Mouse (Mus musculus): Measurements from ENCODE around the gene Wdr45. TPM values are rescaled to one million over a fixed set of nuclear protein-coding genes. Genes with fewer than 3 reads are reported as not detected.
"Not testable (repeated sequence)": the region's sequence is repeated elsewhere in the genome, so short reads cannot be mapped to it uniquely, and the experiment has no call there.

Wdr45 gene
- polyA plus RNA-seq, 1 experiment = 29.0 TPM

DNA sequence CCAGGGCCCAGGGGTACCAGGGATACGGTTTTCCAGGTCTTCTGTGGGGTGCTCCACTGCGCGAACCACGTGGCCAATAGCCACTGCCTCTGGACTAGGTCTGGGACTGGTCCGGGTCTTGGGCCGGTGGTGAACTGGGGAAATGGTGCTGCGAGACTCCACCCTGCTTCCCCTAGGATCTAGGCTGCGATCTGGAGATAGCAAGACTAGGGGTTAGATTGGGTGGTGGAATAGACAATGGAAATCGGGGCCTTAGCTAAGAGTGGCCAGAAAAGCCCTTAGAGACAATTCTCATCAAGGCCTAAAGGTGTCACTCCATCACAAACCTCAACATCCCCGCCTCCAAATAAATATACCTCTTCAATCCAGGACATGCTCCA, 39.1 kb upstream of the Wdr45 start:
- no peak for TF ChIP-seq POLR2A (IDR thresholded peaks at IDR 0.05; ENCODE audit: low read depth, low read length)
- no peak for TF ChIP-seq CTCF (IDR thresholded peaks at IDR 0.05; ENCODE audit: borderline replicate concordance, insufficient read depth, low read length)
- H3K27ac ChIP-seq (ENCODE audit: insufficient read depth, low read length) = no peak overlapping the region
- H3K4me3 ChIP-seq (ENCODE audit: insufficient read depth, low read length) = no peak overlapping the region

DNA sequence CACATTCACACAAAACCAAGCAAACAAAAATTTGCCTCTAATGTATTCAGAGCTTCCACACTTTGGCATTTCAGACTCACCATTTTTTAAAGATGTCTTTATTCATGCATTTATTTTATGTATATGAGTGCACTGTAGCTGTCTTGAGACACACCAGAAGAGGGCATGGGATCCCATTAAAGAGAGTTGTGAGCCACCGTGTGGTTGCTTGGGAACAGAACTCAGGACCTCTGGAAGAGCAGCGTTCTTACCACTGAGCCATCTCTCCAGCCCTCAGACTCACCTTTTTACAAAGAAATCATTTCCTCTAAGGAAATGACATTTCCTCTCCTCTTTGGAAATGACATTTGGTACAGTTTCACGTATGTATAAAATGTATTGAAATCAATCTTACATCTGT, 35.1 kb upstream of the Wdr45 start:
- no peak overlapping the region for H3K27ac ChIP-seq (ENCODE audit: insufficient read depth, low read length)
- no peak for TF ChIP-seq POLR2A (IDR thresholded peaks at IDR 0.05; ENCODE audit: low read depth, low read length)
- TF ChIP-seq CTCF (IDR thresholded peaks at IDR 0.05; ENCODE audit: borderline replicate concordance, insufficient read depth, low read length) = no peak
- no peaks in the 10 kb centered on the region for H3K4me1 ChIP-seq (ENCODE audit: control insufficient read depth, insufficient read depth, low read length)
- H3K4me3 ChIP-seq (ENCODE audit: insufficient read depth, low read length) = no peak overlapping the region

More for the DNA sequence above, 39.1 kb upstream of the Wdr45 start:
- H3K4me1 ChIP-seq (ENCODE audit: control insufficient read depth, insufficient read depth, low read length) = no peaks in the 10 kb centered on the region; the same call in 1 of the 2 replicates

DNA sequence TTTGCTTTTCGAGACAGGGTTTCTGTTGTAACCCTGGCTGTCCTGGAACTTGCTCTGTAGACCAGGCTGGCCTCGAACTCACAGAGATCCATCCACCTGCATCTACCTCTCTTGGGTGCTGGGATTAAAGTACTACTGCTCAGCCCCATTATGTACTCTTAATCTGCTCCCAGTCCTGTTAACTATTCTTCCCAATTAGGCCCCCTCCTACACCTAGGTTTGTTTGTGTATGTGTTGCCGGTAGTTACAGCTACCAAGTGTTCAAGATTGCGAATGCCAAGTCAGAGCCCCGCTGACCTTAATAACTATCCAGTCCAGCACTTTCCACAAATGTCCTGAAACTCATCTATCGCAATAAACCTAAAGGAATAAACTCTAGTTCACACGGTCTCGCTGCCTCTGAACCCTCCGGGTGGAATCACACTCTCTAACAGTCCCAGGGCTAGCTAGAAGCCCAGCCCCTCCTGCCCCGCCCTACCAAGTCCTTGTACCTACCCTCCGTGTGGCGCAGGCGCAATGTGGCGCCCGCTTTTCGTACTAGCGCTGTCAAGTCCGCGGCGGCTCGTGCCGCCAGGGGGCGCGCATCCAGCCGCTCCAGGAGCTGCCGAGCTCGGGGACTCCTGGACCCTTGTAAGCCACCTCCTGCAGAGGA, 34.6 kb upstream of the Wdr45 start:
- peak overlapping the region; percentile 13; the same call in 1 of the 2 replicates for H3K4me3 ChIP-seq (ENCODE audit: insufficient read depth, low read length)
- no peak overlapping the region for H3K27ac ChIP-seq (ENCODE audit: insufficient read depth, low read length)
- TF ChIP-seq POLR2A (IDR thresholded peaks at IDR 0.05; ENCODE audit: low read depth, low read length) = peak; percentile 64; the same call in 1 of the 2 replicates
- TF ChIP-seq CTCF (IDR thresholded peaks at IDR 0.05; ENCODE audit: borderline replicate concordance, insufficient read depth, low read length) = peak; percentile 31; the same call in 1 of the 2 replicates
- no peaks in the 10 kb centered on the region for H3K4me1 ChIP-seq (ENCODE audit: control insufficient read depth, insufficient read depth, low read length)

DNA sequence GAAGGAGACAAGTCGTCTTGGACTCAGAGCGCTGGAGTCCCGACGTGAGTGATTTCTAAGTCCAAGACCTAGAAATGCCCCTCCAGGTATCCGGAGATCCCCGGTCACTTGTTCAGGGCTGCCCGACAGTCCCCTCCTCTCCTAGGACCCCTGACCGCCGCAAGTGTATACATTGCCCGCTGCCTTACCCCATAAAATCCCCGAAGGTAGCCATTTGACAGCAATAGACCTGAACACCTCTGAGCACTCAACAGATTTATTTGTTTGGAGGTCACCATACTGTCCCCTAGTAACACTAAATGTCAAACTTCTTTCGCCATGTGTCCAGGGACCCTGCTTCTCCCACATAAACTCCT, 34.1 kb upstream of the Wdr45 start:
- TF ChIP-seq POLR2A (IDR thresholded peaks at IDR 0.05; ENCODE audit: low read depth, low read length) = no peak
- TF ChIP-seq CTCF (IDR thresholded peaks at IDR 0.05; ENCODE audit: borderline replicate concordance, insufficient read depth, low read length) = no peak
- no peak overlapping the region for H3K4me3 ChIP-seq (ENCODE audit: insufficient read depth, low read length)
- no peak overlapping the region for H3K27ac ChIP-seq (ENCODE audit: insufficient read depth, low read length)
- H3K4me1 ChIP-seq (ENCODE audit: control insufficient read depth, insufficient read depth, low read length) = no peaks in the 10 kb centered on the region

DNA sequence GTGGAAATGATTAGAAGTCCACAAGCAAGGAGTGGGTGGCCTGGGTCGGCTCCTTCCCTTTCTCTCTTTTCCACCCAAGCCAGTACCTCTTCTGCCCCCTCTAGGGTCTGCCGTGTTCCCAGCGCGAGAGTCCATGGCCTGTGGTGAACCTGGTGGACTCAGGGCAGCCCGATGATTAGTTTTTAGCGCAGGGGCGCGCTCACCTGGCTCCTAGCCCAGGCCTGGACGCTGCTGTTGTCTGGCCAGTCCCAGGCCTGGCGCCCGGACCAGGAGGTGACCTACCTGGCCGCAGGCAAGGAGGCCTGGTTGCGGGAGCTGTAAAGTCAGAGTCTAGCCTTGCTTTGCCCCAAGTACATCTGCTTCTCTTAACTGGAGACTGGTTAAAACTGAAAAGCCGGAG, 33.3 kb upstream of the Wdr45 start, which contains the start of gene Magix:
TSS of gene Magix (minus strand) at position 388 of the 400 bp plus-strand sequence.
- no peak within 1 kb of the TSS for H3K27ac ChIP-seq (ENCODE audit: insufficient read depth, low read length)
- no peak within 1 kb of the TSS for H3K4me3 ChIP-seq (ENCODE audit: insufficient read depth, low read length)
- TF ChIP-seq POLR2A (IDR thresholded peaks at IDR 0.05; ENCODE audit: low read depth, low read length) = no peak
- TF ChIP-seq CTCF (IDR thresholded peaks at IDR 0.05; ENCODE audit: borderline replicate concordance, insufficient read depth, low read length) = no peak
- H3K4me1 ChIP-seq (ENCODE audit: control insufficient read depth, insufficient read depth, low read length) = no peaks in the 10 kb centered on the region

DNA sequence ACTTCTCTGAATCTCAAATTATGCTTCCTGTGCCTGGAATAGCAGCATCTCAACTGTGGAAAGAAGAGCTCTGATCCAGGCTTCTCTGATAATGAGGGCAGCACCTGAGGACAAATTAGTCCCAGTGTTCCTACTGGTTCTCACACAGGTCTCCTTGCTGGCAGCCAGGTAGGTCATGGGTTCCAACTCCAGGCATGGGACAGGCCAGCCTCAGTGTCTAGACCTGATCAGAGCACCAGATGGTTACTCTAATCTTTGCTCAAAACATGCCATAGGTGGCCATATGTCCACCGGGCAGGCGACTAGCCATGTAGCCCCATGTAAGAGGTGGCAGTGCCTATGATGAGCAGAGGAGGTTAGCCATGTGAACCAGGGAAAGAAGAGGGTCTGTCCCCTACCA, 25.8 kb upstream of the Wdr45 start:
- H3K4me1 ChIP-seq (ENCODE audit: control insufficient read depth, insufficient read depth, low read length) = no peaks in the 10 kb centered on the region
- H3K4me3 ChIP-seq (ENCODE audit: insufficient read depth, low read length) = no peak overlapping the region
- H3K27ac ChIP-seq (ENCODE audit: insufficient read depth, low read length) = no peak overlapping the region
- TF ChIP-seq CTCF (IDR thresholded peaks at IDR 0.05; ENCODE audit: borderline replicate concordance, insufficient read depth, low read length) (no peak), POLR2A (IDR thresholded peaks at IDR 0.05; ENCODE audit: low read depth, low read length) (no peak)

DNA sequence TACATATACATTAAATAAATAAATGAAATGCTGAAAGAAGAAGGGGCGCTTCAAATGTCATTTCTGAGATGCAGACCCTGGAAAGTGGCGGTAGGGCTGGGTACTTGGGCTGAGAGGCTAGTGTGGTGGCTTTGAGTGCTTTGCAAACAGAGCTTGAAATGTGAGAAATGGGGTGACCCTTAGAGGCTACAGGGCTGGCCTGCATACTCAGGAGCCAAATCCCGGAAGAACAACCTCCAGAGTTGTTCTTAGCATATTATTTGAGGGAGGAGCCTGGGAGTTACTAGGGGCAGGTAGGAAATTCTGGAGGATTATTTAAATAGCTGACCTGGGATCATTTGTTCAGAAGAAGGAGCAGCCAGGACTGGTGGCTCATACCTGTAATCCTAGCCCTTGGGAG, 23.6 kb upstream of the Wdr45 start:
- TF ChIP-seq POLR2A (IDR thresholded peaks at IDR 0.05; ENCODE audit: low read depth, low read length) (no peak), CTCF (IDR thresholded peaks at IDR 0.05; ENCODE audit: borderline replicate concordance, insufficient read depth, low read length) (no peak)
- no peak overlapping the region for H3K4me3 ChIP-seq (ENCODE audit: insufficient read depth, low read length)
- H3K27ac ChIP-seq (ENCODE audit: insufficient read depth, low read length) = no peak overlapping the region
- no peaks in the 10 kb centered on the region for H3K4me1 ChIP-seq (ENCODE audit: control insufficient read depth, insufficient read depth, low read length)

DNA sequence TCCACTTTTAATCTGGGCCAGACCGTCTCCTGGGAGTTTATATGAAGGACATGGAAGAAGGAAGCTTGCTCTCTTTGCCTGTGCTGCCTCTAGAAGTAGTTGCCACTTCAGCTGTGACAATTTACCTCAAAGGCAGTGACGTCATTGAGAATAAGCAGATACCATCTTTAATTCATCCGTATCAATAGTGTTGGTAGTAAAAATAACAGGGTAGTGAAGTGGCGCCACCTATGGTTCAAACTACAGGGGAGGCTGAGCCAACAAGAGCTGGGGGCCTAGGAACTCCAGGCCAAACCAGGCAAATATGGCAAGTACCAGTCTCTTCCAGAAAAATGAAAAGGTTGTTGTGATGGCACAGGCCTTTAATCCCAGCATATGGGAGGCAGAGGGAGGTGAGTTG, 21.3 kb upstream of the Wdr45 start:
- TF ChIP-seq POLR2A (IDR thresholded peaks at IDR 0.05; ENCODE audit: low read depth, low read length) (no peak), CTCF (IDR thresholded peaks at IDR 0.05; ENCODE audit: borderline replicate concordance, insufficient read depth, low read length) (no peak)
- Histone ChIP-seq H3K27ac (ENCODE audit: insufficient read depth, low read length) (no peak overlapping the region), H3K4me3 (ENCODE audit: insufficient read depth, low read length) (no peak overlapping the region), H3K4me1 (ENCODE audit: control insufficient read depth, insufficient read depth, low read length) (no peaks in the 10 kb centered on the region)

DNA sequence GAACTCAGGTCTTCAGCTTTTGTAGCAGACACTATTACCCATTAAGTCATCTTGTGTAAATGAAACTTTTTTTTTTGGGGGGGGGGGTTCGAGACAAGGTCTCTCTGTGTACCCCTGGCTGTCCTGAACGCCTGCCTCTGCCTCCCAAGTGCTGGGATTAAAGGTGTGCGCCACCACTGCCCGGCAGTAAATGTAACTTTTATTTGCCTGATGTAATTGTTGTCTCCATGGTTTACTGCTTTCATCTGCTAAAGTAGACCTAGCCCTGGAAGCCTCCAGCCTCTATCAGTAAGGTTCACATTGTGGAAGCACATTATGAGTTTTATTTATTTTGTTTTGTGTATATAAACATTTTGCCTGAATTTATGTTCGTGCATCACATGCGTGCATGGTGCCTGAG, 17.6 kb upstream of the Wdr45 start:
- Histone ChIP-seq H3K4me1 (ENCODE audit: control insufficient read depth, insufficient read depth, low read length) (no peaks in the 10 kb centered on the region; the same call in 1 of the 2 replicates), H3K27ac (ENCODE audit: insufficient read depth, low read length) (no peak overlapping the region), H3K4me3 (ENCODE audit: insufficient read depth, low read length) (no peak overlapping the region)
- no peak for TF ChIP-seq POLR2A (IDR thresholded peaks at IDR 0.05; ENCODE audit: low read depth, low read length)
- TF ChIP-seq CTCF (IDR thresholded peaks at IDR 0.05; ENCODE audit: borderline replicate concordance, insufficient read depth, low read length) = no peak

DNA sequence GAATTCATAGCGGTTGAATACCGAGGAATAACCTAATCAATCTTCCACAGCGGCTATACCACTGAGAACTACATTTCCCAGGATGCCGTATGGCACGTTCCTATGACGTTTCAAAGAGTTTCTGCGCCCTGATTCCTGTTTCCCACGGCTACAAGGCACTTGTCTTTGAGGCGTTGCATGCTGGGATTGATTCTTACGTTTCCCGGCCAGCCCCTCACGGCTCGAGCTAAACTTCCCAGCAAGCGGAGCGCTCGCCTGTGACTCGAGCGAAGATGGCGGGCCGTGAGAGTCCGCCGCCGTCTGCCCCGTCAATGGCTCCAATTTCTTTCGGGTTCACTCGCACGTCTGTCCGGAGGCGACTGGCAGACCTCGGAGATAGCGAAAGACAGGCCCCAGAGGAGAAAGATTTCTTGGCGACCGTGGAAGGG, 17.2 kb upstream of the Wdr45 start, which contains the start of gene Gpkow:
TSS of gene Gpkow (plus strand) at position 178 of the 428 bp plus-strand sequence.
- peak within 1 kb of the TSS; percentile 77 for H3K4me3 ChIP-seq (ENCODE audit: insufficient read depth, low read length)
- no peak within 1 kb of the TSS for H3K27ac ChIP-seq (ENCODE audit: insufficient read depth, low read length)
- TF ChIP-seq CTCF (IDR thresholded peaks at IDR 0.05; ENCODE audit: borderline replicate concordance, insufficient read depth, low read length) (no peak), POLR2A (IDR thresholded peaks at IDR 0.05; ENCODE audit: low read depth, low read length) (peak; percentile 63)
- no peaks in the 10 kb centered on the region; the same call in 1 of the 2 replicates for H3K4me1 ChIP-seq (ENCODE audit: control insufficient read depth, insufficient read depth, low read length)

DNA sequence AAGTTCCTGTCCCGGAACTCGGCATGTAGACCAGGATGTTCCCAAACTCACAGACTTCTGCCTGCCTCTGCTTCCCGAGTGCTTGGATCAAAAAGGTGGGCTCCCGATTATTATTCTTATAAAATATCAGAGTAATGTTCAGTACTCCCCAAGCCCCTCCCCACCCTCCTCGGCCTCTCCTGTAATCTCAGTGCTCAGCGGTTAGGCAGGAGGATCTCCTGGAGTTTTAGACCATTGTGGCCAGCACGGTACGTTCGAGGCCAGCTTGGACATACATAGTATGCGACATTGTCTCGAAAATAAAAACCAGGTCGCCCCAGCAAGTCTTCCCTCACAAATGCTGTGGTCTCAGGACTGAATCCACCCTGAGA, 384 bp upstream of the Wdr45 start:
- not testable (repeated sequence) for H3K27ac ChIP-seq (ENCODE audit: insufficient read depth, low read length); H3K4me1 ChIP-seq (ENCODE audit: control insufficient read depth, insufficient read depth, low read length)
- H3K4me3 ChIP-seq (ENCODE audit: insufficient read depth, low read length) = peak overlapping the region; percentile 56

DNA sequence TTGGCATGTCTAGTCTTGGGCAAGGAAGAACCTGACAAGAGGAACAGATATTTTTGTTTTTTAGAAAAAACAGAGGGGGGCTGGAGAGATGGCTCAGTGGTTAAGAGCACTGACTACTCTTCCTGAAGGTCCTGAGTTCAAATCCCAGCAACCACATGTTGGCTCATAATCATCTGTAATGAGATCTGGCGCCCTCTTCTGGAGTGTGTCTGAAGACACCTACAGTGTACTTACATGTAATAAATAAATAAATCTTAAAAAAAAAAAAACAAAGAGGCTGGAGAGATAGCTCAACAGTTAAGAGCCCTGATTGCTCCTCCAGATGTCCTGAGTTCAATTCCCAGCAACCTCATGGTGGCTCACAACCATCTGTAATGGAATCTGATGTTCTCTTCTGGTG, 1.9 kb downstream of the Wdr45 start:
- H3K4me3 ChIP-seq (ENCODE audit: insufficient read depth, low read length); H3K27ac ChIP-seq (ENCODE audit: insufficient read depth, low read length); H3K4me1 ChIP-seq (ENCODE audit: control insufficient read depth, insufficient read depth, low read length): not testable (repeated sequence)
